Mouse (Mus musculus): ENCODE results near the gene Galk2. TPM values are rescaled to one million over a fixed set of nuclear protein-coding genes. Genes with fewer than 3 reads are reported as not detected.

Gene Galk2
- polyA plus RNA-seq, 1 experiment from 2014 or later = 30.8 TPM

- H3K4me1 ChIP-seq (replicated peaks; ENCODE audit: control insufficient read depth, insufficient read depth) = no peaks in the 10 kb centered on the region; the same call in 1 of the 2 replicates
- H3K36me3 ChIP-seq (ENCODE audit: control insufficient read depth, insufficient read depth, low read length) = no peaks in the 10 kb centered on the region
- no peak overlapping the region for H3K4me2 ChIP-seq (replicated peaks; ENCODE audit: low read depth)
- H3K27ac ChIP-seq (replicated peaks) = no peak overlapping the region
- no peak overlapping the region for H3K9ac ChIP-seq (ENCODE audit: low read length)
- H3K9me3 ChIP-seq (ENCODE audit: control insufficient read depth, low read length) = no peaks in the 10 kb centered on the region
- TF ChIP-seq CTCF (IDR thresholded peaks at IDR 0.05; ENCODE audit: low read depth) = no peak
- TF ChIP-seq EP300 (optimal IDR thresholded peaks at IDR 0.05) = no peak
- H3K4me3 ChIP-seq (ENCODE audit: low read depth, low read length) = no peak overlapping the region
- DNase-seq (ENCODE audit: low spot score) = no peak
- 84% methylated on average over 3 of the region's 3 CpGs for WGBS
- no peak for ATAC-seq (ENCODE audit: low FRiP score, low TSS enrichment)
- no peaks in the 10 kb centered on the region for H3K27me3 ChIP-seq (ENCODE audit: control insufficient read depth, insufficient read depth, low read length)
Observed at GRCm38 (mm10) chr2:125863799-125864198, 4.9 kb downstream of the Galk2 start.

DNA sequence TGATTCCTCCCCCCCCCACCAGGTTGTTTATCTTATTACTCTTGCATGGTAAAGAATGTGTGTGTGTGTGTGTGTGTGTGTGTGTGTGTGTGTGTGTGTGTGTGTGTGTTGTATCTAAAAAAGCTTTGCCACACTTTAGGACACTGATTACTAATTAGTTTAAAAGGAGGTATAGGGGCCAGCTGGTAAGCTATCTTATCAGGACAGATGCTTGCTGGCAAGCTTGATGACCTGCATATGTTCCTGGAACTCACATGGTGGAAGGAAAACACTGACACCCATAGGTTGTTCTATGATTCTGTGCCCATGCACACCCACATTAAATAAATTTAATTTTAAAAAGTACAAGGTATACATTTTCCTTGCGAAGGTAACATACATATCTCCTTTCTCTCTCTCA lies 5.6 kb downstream of the Galk2 start:
- TF ChIP-seq CTCF (IDR thresholded peaks at IDR 0.05; ENCODE audit: low read depth) = no peak
- TF ChIP-seq EP300 (optimal IDR thresholded peaks at IDR 0.05) = no peak
- Histone ChIP-seq H3K27ac (replicated peaks) (no peak overlapping the region), H3K9me3 (ENCODE audit: control insufficient read depth, low read length) (no peaks in the 10 kb centered on the region), H3K36me3 (ENCODE audit: control insufficient read depth, insufficient read depth, low read length) (no peaks in the 10 kb centered on the region), H3K4me1 (replicated peaks; ENCODE audit: control insufficient read depth, insufficient read depth) (no peaks in the 10 kb centered on the region; the same call in 1 of the 2 replicates), H3K4me3 (ENCODE audit: low read depth, low read length) (no peak overlapping the region), H3K27me3 (ENCODE audit: control insufficient read depth, insufficient read depth, low read length) (no peaks in the 10 kb centered on the region), H3K4me2 (replicated peaks; ENCODE audit: low read depth) (no peak overlapping the region), H3K9ac (ENCODE audit: low read length) (no peak overlapping the region)
- DNase-seq (ENCODE audit: low spot score) (no peak), ATAC-seq (ENCODE audit: low FRiP score, low TSS enrichment) (no peak)
- 82% methylated on average over 1 of the region's 1 CpGs for WGBS

DNA sequence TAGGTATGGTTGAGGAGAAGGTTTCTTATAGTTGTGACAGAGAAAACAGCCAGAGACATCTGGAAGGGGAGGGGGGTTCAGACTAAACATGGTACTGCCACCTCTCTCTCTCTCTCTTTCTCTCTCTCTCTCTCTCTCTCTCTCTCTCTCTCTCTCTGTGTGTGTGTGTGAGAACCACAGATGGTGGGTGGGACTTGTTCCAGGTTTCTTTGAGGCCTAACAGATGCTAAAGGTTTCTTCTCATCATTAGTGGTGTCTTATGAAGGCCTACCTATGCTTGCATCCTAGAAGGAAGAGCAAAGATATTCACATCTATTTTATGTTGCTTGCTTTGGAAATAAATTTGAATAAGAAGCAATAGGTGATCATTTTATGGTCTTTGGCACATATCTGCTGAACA lies 6.7 kb downstream of the Galk2 start:
- Histone ChIP-seq H3K4me1 (replicated peaks; ENCODE audit: control insufficient read depth, insufficient read depth) (no peaks in the 10 kb centered on the region; the same call in 1 of the 2 replicates), H3K9me3 (ENCODE audit: control insufficient read depth, low read length) (no peaks in the 10 kb centered on the region), H3K4me2 (replicated peaks; ENCODE audit: low read depth) (peak overlapping the region; percentile 63), H3K27me3 (ENCODE audit: control insufficient read depth, insufficient read depth, low read length) (no peaks in the 10 kb centered on the region), H3K36me3 (ENCODE audit: control insufficient read depth, insufficient read depth, low read length) (no peaks in the 10 kb centered on the region), H3K27ac (replicated peaks) (no peak overlapping the region; the same call in 1 of the 2 replicates), H3K4me3 (ENCODE audit: low read depth, low read length) (peak overlapping the region; percentile 65; the same call in 1 of the 2 replicates), H3K9ac (ENCODE audit: low read length) (no peak overlapping the region)
- DNase-seq (ENCODE audit: low spot score) (no peak), ATAC-seq (ENCODE audit: low FRiP score, low TSS enrichment) (no peak)
- no peak for TF ChIP-seq EP300 (optimal IDR thresholded peaks at IDR 0.05)
- TF ChIP-seq CTCF (IDR thresholded peaks at IDR 0.05; ENCODE audit: low read depth) = no peak

DNA sequence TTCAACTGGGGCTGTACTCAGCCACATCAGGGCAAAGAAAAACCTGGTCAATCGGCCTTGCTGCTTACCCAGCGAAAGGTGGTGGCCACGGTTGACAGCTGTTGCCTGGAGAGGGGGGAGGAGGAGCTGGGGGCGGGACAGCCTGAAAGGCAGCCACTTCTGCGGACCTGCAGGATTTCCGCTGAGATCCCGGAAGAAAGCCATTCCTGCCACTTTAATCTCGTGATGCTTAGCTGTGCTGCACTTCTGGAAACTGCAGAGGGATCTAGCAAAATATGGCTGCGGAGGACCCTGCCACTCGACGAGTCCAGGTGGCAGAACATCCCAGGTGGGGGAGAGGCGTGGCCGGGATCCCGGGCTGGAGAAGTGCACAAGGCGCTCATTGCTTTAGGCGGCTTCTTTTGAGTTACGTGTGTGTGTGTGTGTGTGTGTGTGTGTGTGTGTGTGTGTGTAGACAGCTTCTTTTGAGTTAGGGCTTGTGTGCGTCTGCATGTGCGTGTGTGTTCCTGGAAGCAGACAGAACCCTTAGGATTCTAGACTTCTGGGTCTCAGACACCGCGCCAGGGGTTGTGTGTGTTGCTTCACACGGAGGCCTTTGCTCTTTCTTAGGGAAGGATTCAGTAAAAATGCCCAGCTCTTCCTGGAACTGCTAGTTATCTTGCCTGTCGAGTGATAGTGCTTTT lies 7.3 kb downstream of the Galk2 start:
- Histone ChIP-seq H3K27me3 (ENCODE audit: control insufficient read depth, insufficient read depth, low read length) (no peaks in the 10 kb centered on the region), H3K9ac (ENCODE audit: low read length) (peak overlapping the region; percentile 65), H3K4me3 (ENCODE audit: low read depth, low read length) (peak overlapping the region; percentile 65), H3K36me3 (ENCODE audit: control insufficient read depth, insufficient read depth, low read length) (no peaks in the 10 kb centered on the region), H3K9me3 (ENCODE audit: control insufficient read depth, low read length) (no peaks in the 10 kb centered on the region), H3K27ac (replicated peaks) (peak overlapping the region; percentile 78; the same call in 1 of the 2 replicates), H3K4me2 (replicated peaks; ENCODE audit: low read depth) (peak overlapping the region; percentile 63), H3K4me1 (replicated peaks; ENCODE audit: control insufficient read depth, insufficient read depth) (no peaks in the 10 kb centered on the region; the same call in 1 of the 2 replicates)
- 3% methylated on average over 23 of the region's 23 CpGs for WGBS
- DNase-seq (ENCODE audit: low spot score) = peak; percentile 87
- TF ChIP-seq EP300 (optimal IDR thresholded peaks at IDR 0.05) = no peak
- TF ChIP-seq CTCF (IDR thresholded peaks at IDR 0.05; ENCODE audit: low read depth) = no peak
- peak; percentile 95 for ATAC-seq (ENCODE audit: low FRiP score, low TSS enrichment)

GRCm38 (mm10) chr2:125868301-125868700 lies 9.4 kb downstream of the Galk2 start:
- Histone ChIP-seq H3K9me3 (ENCODE audit: control insufficient read depth, low read length) (no peaks in the 10 kb centered on the region), H3K36me3 (ENCODE audit: control insufficient read depth, insufficient read depth, low read length) (no peaks in the 10 kb centered on the region), H3K4me2 (replicated peaks; ENCODE audit: low read depth) (no peak overlapping the region), H3K4me1 (replicated peaks; ENCODE audit: control insufficient read depth, insufficient read depth) (no peaks in the 10 kb centered on the region; the same call in 1 of the 2 replicates), H3K27me3 (ENCODE audit: control insufficient read depth, insufficient read depth, low read length) (no peaks in the 10 kb centered on the region), H3K9ac (ENCODE audit: low read length) (no peak overlapping the region), H3K27ac (replicated peaks) (no peak overlapping the region), H3K4me3 (ENCODE audit: low read depth, low read length) (no peak overlapping the region)
- no peak for ATAC-seq (ENCODE audit: low FRiP score, low TSS enrichment)
- 83% methylated on average over 3 of the region's 3 CpGs for WGBS
- no peak for DNase-seq (ENCODE audit: low spot score)
- TF ChIP-seq CTCF (IDR thresholded peaks at IDR 0.05; ENCODE audit: low read depth) = no peak
- TF ChIP-seq EP300 (optimal IDR thresholded peaks at IDR 0.05) = no peak

DNA sequence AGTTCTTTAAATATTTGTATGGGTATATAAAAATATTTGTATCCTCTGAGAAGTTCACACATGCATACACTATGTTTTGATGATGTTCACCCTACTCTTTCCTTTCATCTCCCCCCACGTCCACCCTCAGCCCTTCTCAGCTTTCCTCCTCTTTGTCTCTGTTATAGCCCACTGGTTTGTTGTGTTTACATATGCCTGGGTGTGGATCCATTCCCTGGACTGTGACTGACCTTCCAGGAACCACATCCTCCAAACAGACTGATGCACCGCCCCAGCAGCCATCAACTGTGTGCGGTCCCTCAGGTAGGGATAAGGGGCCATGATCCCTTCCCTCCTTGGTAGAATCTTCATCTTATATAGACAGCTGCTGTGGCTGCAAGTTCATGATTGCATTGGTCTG lies 11.2 kb downstream of the Galk2 start:
- H3K4me1 ChIP-seq (replicated peaks; ENCODE audit: control insufficient read depth, insufficient read depth) = no peaks in the 10 kb centered on the region; the same call in 1 of the 2 replicates
- WGBS = 63% methylated on average over 3 of the region's 3 CpGs
- no peaks in the 10 kb centered on the region for H3K36me3 ChIP-seq (ENCODE audit: control insufficient read depth, insufficient read depth, low read length)
- no peak overlapping the region for H3K4me2 ChIP-seq (replicated peaks; ENCODE audit: low read depth)
- no peaks in the 10 kb centered on the region for H3K9me3 ChIP-seq (ENCODE audit: control insufficient read depth, low read length)
- TF ChIP-seq EP300 (optimal IDR thresholded peaks at IDR 0.05) (no peak), CTCF (IDR thresholded peaks at IDR 0.05; ENCODE audit: low read depth) (no peak)
- H3K4me3 ChIP-seq (ENCODE audit: low read depth, low read length) = no peak overlapping the region
- DNase-seq (ENCODE audit: low spot score) (no peak), ATAC-seq (ENCODE audit: low FRiP score, low TSS enrichment) (no peak)
- no peaks in the 10 kb centered on the region for H3K27me3 ChIP-seq (ENCODE audit: control insufficient read depth, insufficient read depth, low read length)
- no peak overlapping the region for H3K9ac ChIP-seq (ENCODE audit: low read length)
- no peak overlapping the region for H3K27ac ChIP-seq (replicated peaks)
